Mouse (Mus musculus) kidney, adult 2 months (tissue): ENCODE measurements at regions not wholly inside any gene's neighbourhood (a gene's known extent, or its start where the extent isn't known, plus 50 kb on each side); places are given as distances from the start of the nearest gene placed in this dataset.

Experiments used
- DNase-seq: peaks from one replicate; pipeline ENCODE4 v3.0.0; 2021
- H3K27ac ChIP-seq: fragments of 200-500 bp; 2 replicates; pipeline ENCODE4 v1.5.1; 2012; ENCODE audit warnings: low read depth, low read length, control low read depth, inconsistent platforms; ENCODE audit not compliant: insufficient read depth
- H3K27me3 ChIP-seq: fragments of 200-500 bp; replicated peaks from 2 replicates; pipeline ENCODE4 v1.6.1; 2012; ENCODE audit warnings: mild to moderate bottlenecking, moderate library complexity, low read length, inconsistent platforms; ENCODE audit not compliant: control insufficient read depth, insufficient read depth
- H3K36me3 ChIP-seq: fragments of 200-500 bp; 2 replicates; pipeline ENCODE4 v1.6.1; 2012; ENCODE audit warnings: mild to moderate bottlenecking, moderate library complexity, low read length, inconsistent platforms; ENCODE audit not compliant: control insufficient read depth, insufficient read depth
- H3K4me1 ChIP-seq: fragments of 200-500 bp; 2 replicates; pipeline ENCODE4 v1.6.1; 2011; ENCODE audit warnings: low read length; ENCODE audit not compliant: control insufficient read depth, insufficient read depth
- H3K4me3 ChIP-seq: fragments of 200-500 bp; 2 replicates; pipeline ENCODE4 v1.5.1; 2011; ENCODE audit warnings: mild to moderate bottlenecking, low read depth, low read length, control low read depth; ENCODE audit not compliant: insufficient read depth
- CTCF ChIP-seq: fragments of 200-500 bp; conservative IDR thresholded peaks from 2 replicates; pipeline ENCODE4 v1.5.1; 2011; ENCODE audit warnings: low read depth, mild to moderate bottlenecking, control low read depth, low read length, moderate library complexity, mixed read lengths; ENCODE audit not compliant: insufficient read depth, insufficient read length
- POLR2A ChIP-seq: fragments of 200-500 bp; IDR thresholded peaks from one replicate; pipeline ENCODE4 v1.6.1; 2011; ENCODE audit warnings: low read depth, low read length, control low read depth
- WGBS: fragments of 180-500 bp; shearing (Covaris S2); methylation state at CpG from one replicate; pipeline ENCODE4 v1.1.7; 2018; 5-methylcytosine and 5-hydroxymethylcytosine counted together

- Histone ChIP-seq H3K4me1 (no peaks in the 10 kb centered on the region), H3K36me3 (no peaks in the 10 kb centered on the region), H3K27me3 (no peaks in the 10 kb centered on the region), H3K4me3 (no peak overlapping the region), H3K27ac (no peak overlapping the region)
- WGBS: 74% methylated on average over 8 of the region's 8 CpGs
- peak; percentile 8 for DNase-seq
- no peak for TF ChIP-seq CTCF
- no peak for TF ChIP-seq POLR2A
Measured at GRCm38 (mm10) chr13:45330561-45330960, 59.0 kb upstream of the Mylip start.

- H3K4me1 ChIP-seq: no peaks in the 10 kb centered on the region
- no peaks in the 10 kb centered on the region for H3K36me3 ChIP-seq
- no peak for DNase-seq
- H3K27me3 ChIP-seq: no peaks in the 10 kb centered on the region
- H3K27ac ChIP-seq: no peak overlapping the region
- 96% methylated on average over 3 of the region's 3 CpGs for WGBS
- TF ChIP-seq CTCF: no peak
- TF ChIP-seq POLR2A: no peak
- no peak overlapping the region for H3K4me3 ChIP-seq
Measured at GRCm38 (mm10) chr13:45332031-45332430, 57.5 kb upstream of the Mylip start.

GRCm38 (mm10) chr13:45333634-45334033 lies 55.9 kb upstream of the Mylip start:
- WGBS: 75% methylated on average over 5 of the region's 5 CpGs

More at GRCm38 (mm10) chr13:45333634-45334033, 55.9 kb upstream of the Mylip start:
- no peaks in the 10 kb centered on the region for H3K36me3 ChIP-seq
- H3K27me3 ChIP-seq: no peaks in the 10 kb centered on the region
- no peak overlapping the region for H3K4me3 ChIP-seq
- H3K4me1 ChIP-seq: no peaks in the 10 kb centered on the region
- no peak overlapping the region for H3K27ac ChIP-seq
- DNase-seq: no peak
- TF ChIP-seq POLR2A: no peak
- TF ChIP-seq CTCF: no peak
